Mouse (Mus musculus) thymus, adult 2 months (tissue): Measurements from ENCODE around the gene Chmp4b. TPM values are rescaled to one million over a fixed set of nuclear protein-coding genes. Genes with fewer than 3 reads are reported as not detected.

ENCODE experiments used
- DNase-seq: peaks from one replicate; pipeline ENCODE4 v3.0.0; 2021
- H3K27ac ChIP-seq: fragments of 200-500 bp; 2 replicates; pipeline ENCODE4 v1.5.1; 2012; ENCODE audit warnings: low read length, control low read depth; ENCODE audit not compliant: control insufficient read depth, insufficient read depth
- H3K27me3 ChIP-seq: fragments of 200-500 bp; 2 replicates; pipeline ENCODE4 v1.6.1; 2012; ENCODE audit warnings: mild to moderate bottlenecking, low read length, moderate library complexity, mixed read lengths; ENCODE audit not compliant: control insufficient read depth, insufficient read depth
- H3K36me3 ChIP-seq: fragments of 200-500 bp; 2 replicates; pipeline ENCODE4 v1.6.1; 2012; ENCODE audit warnings: mild to moderate bottlenecking, low read length, moderate library complexity; ENCODE audit not compliant: control insufficient read depth, insufficient read depth
- H3K4me1 ChIP-seq: fragments of 200-500 bp; replicated peaks from 2 replicates; pipeline ENCODE4 v1.6.1; 2012; ENCODE audit warnings: low read length; ENCODE audit not compliant: control insufficient read depth, insufficient read depth
- H3K4me3 ChIP-seq: fragments of 200-500 bp; 2 replicates; pipeline ENCODE4 v1.5.1; 2012; ENCODE audit warnings: mild to moderate bottlenecking, low read length, control low read depth, moderate library complexity; ENCODE audit not compliant: control insufficient read depth, insufficient read depth
- CTCF ChIP-seq: fragments of 200-500 bp; IDR thresholded peaks from 2 replicates; pipeline ENCODE4 v1.5.1; 2012; ENCODE audit warnings: mild to moderate bottlenecking, control low read depth, low read length, moderate library complexity, borderline replicate concordance; ENCODE audit not compliant: control insufficient read depth, poor library complexity, insufficient read depth; ENCODE audit errors: extremely low read depth
- POLR2A ChIP-seq: fragments of 200-500 bp; IDR thresholded peaks from 2 replicates; pipeline ENCODE4 v1.6.1; 2012; ENCODE audit warnings: mild to moderate bottlenecking, low read length, control low read depth, moderate library complexity; ENCODE audit not compliant: control insufficient read depth, poor library complexity, insufficient read depth; ENCODE audit errors: extremely low read depth
- WGBS: fragments of 180-500 bp; shearing (Covaris S2); methylation state at CpG from one replicate; pipeline ENCODE4 v1.1.7; 2018; 5-methylcytosine and 5-hydroxymethylcytosine counted together
- polyA plus RNA-seq: library from polyadenylated mRNA; depleted of rRNA; stranded (reverse); fragments of >200 nt; gene quantifications from 2 replicates; pipeline ENCODE4 v1.2.3, GENCODE M21; 2012

Gene Chmp4b
- polyA plus RNA-seq, 1 experiment, result 83.8 TPM

- WGBS, result 29% methylated on average over 5 of the region's 5 CpGs
- peaks cover 17% of the 10 kb centered on the region for H3K4me1 ChIP-seq
- H3K27ac ChIP-seq, result peak overlapping the region; percentile 57
- H3K4me3 ChIP-seq, result peak overlapping the region; percentile 7; the same call in 1 of the 2 replicates
- no peak for TF ChIP-seq POLR2A
- no peak for TF ChIP-seq CTCF
- no peaks in the 10 kb centered on the region for H3K36me3 ChIP-seq
- no peak for DNase-seq
- H3K27me3 ChIP-seq, result no peaks in the 10 kb centered on the region
Measured at GRCm38 (mm10) chr2:154659531-154660074, 8.1 kb downstream of the Chmp4b start.

GRCm38 (mm10) chr2:154668680-154669079, 17.2 kb downstream of the Chmp4b start:
- no peaks in the 10 kb centered on the region for H3K27me3 ChIP-seq
- no peak overlapping the region for H3K27ac ChIP-seq
- no peak for TF ChIP-seq POLR2A
- no peak for TF ChIP-seq CTCF
- no peak overlapping the region for H3K4me3 ChIP-seq
- H3K4me1 ChIP-seq, result no peaks in the 10 kb centered on the region
- WGBS, result 95% methylated on average over 7 of the region's 7 CpGs
- peaks cover 4% of the 10 kb centered on the region; the same call in 1 of the 2 replicates for H3K36me3 ChIP-seq
- no peak for DNase-seq

- H3K27ac ChIP-seq, result no peak overlapping the region
- no peak for DNase-seq
- H3K27me3 ChIP-seq, result no peaks in the 10 kb centered on the region
- 95% methylated on average over 4 of the region's 4 CpGs for WGBS
- peaks cover 4% of the 10 kb centered on the region; the same call in 1 of the 2 replicates for H3K36me3 ChIP-seq
- H3K4me1 ChIP-seq, result no peaks in the 10 kb centered on the region
- no peak overlapping the region for H3K4me3 ChIP-seq
- TF ChIP-seq POLR2A (no peak), CTCF (no peak)
Measured at GRCm38 (mm10) chr2:154670106-154670505, 18.6 kb downstream of the Chmp4b start.

GRCm38 (mm10) chr2:154670741-154671140, 19.2 kb downstream of the Chmp4b start:
- WGBS, result 59% methylated on average over 4 of the region's 4 CpGs
- H3K27ac ChIP-seq, result no peak overlapping the region
- no peaks in the 10 kb centered on the region for H3K4me1 ChIP-seq
- DNase-seq, result no peak
- H3K27me3 ChIP-seq, result no peaks in the 10 kb centered on the region
- TF ChIP-seq CTCF (no peak), POLR2A (no peak)
- H3K4me3 ChIP-seq, result no peak overlapping the region
- H3K36me3 ChIP-seq, result peaks cover 4% of the 10 kb centered on the region; the same call in 1 of the 2 replicates

- Histone ChIP-seq H3K36me3 (peaks cover 4% of the 10 kb centered on the region; the same call in 1 of the 2 replicates), H3K27me3 (no peaks in the 10 kb centered on the region), H3K4me3 (no peak overlapping the region), H3K27ac (no peak overlapping the region), H3K4me1 (peaks cover 6% of the 10 kb centered on the region; the same call in 1 of the 2 replicates)
- DNase-seq, result no peak
- TF ChIP-seq POLR2A, result no peak
- no peak for TF ChIP-seq CTCF
- WGBS, result 92% methylated on average over 4 of the region's 4 CpGs
Measured at GRCm38 (mm10) chr2:154674008-154674407, 22.5 kb downstream of the Chmp4b start.

GRCm38 (mm10) chr2:154676653-154677609, 25.4 kb downstream of the Chmp4b start:
- peak; percentile 43 for DNase-seq
- TF ChIP-seq CTCF, result no peak
- no peak for TF ChIP-seq POLR2A

More at GRCm38 (mm10) chr2:154676653-154677609, 25.4 kb downstream of the Chmp4b start:
- 86% methylated on average over 19 of the region's 19 CpGs for WGBS
- peaks cover 4% of the 10 kb centered on the region; the same call in 1 of the 2 replicates for H3K36me3 ChIP-seq
- H3K4me3 ChIP-seq, result no peak overlapping the region
- H3K4me1 ChIP-seq, result peaks cover 6% of the 10 kb centered on the region; the same call in 1 of the 2 replicates
- H3K27ac ChIP-seq, result peak overlapping the region; percentile 46; the same call in 1 of the 2 replicates
- H3K27me3 ChIP-seq, result no peaks in the 10 kb centered on the region
